Mouse (Mus musculus) hindbrain, embryonic 16.5 days (tissue): ENCODE data around the gene Mcrs1. TPM values are rescaled to one million over a fixed set of nuclear protein-coding genes. Genes with fewer than 3 reads are reported as not detected.

Experiments
- ATAC-seq: fragments of 200-750 bp; cut with Nextera tagmentation; 2 replicates; pipeline ENCODE4 v1.8.0; 2017; ENCODE audit warnings: moderate TSS enrichment, moderate library complexity
- H3K27ac ChIP-seq: fragments of 300-500 bp; sonication (generic); 2 replicates; pipeline ENCODE4 v1.5.1; 2014; ENCODE audit warnings: low read depth, mild to moderate bottlenecking, control low read depth, low read length, moderate library complexity
- H3K27me3 ChIP-seq: fragments of 300-500 bp; sonication (generic); replicated peaks from 2 replicates; pipeline ENCODE4 v1.6.1; 2014; ENCODE audit warnings: low read length; ENCODE audit not compliant: control insufficient read depth, insufficient read depth
- H3K36me3 ChIP-seq: fragments of 300-500 bp; sonication (generic); 2 replicates; pipeline ENCODE4 v1.6.1; 2014; ENCODE audit warnings: mild to moderate bottlenecking, low read length, moderate library complexity, mixed read lengths; ENCODE audit not compliant: control insufficient read depth, insufficient read depth
- H3K4me1 ChIP-seq: fragments of 300-500 bp; sonication (generic); 2 replicates; pipeline ENCODE4 v1.6.1; 2014; ENCODE audit warnings: low read depth, low read length; ENCODE audit not compliant: control insufficient read depth, insufficient read depth
- H3K4me2 ChIP-seq: fragments of 300-500 bp; sonication (generic); 2 replicates; pipeline ENCODE4 v1.6.1; 2014; ENCODE audit warnings: mild to moderate bottlenecking, low read length, control low read depth, moderate library complexity
- H3K4me3 ChIP-seq: fragments of 300-500 bp; sonication (generic); 2 replicates; pipeline ENCODE4 v1.5.1; 2014; ENCODE audit warnings: mild to moderate bottlenecking, low read length, control low read depth, moderate library complexity
- H3K9ac ChIP-seq: fragments of 300-500 bp; sonication (generic); 2 replicates; pipeline ENCODE4 v1.6.1; 2014; ENCODE audit warnings: low read depth, mild to moderate bottlenecking, control low read depth, low read length, moderate library complexity
- H3K9me3 ChIP-seq: fragments of 300-500 bp; sonication (generic); 2 replicates; pipeline ENCODE4 v1.6.1; 2014; ENCODE audit warnings: mild to moderate bottlenecking, low read length, moderate library complexity; ENCODE audit not compliant: control insufficient read depth
- WGBS: fragments of 180-500 bp; shearing (Covaris S2); extraction: QIAGEN DNeasy Blood & Tissue Kit; methylation state at CpG from one replicate; pipeline ENCODE4 v1.1.7; 2014; 5-methylcytosine and 5-hydroxymethylcytosine counted together
- polyA plus RNA-seq: library from polyadenylated mRNA; unstranded; fragments of >200 nt; fragmentation: Nextera tagmentation; extraction: Ambion mirVana; gene quantifications from 2 replicates; pipeline ENCODE4 v1.2.1, GENCODE M21; 2015

Mcrs1 gene
- polyA plus RNA-seq, 1 experiment from 2014 or later, result 204 TPM

DNA sequence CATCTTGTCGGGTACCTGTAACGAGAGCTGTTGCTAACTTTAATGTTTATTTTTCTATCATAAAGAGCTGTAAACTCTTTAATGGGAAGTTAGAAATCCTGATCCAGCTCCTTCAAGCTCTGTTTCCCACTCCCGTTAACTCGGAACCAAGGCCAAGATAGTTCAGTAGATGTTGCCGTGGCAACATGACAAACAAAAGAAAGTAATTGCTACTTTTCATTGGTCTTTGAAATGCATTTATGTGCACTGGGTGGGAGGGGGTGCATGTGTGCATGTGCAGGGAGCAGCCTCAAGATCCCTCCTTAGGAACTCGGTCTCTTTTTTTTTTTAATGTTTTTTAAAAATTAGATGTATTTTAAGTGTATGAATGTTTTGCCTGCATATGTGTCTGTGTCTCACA is 56.7 kb downstream of the Mcrs1 start:
- no peak overlapping the region for H3K4me3 ChIP-seq
- no peaks in the 10 kb centered on the region for H3K4me1 ChIP-seq
- no peaks in the 10 kb centered on the region for H3K9me3 ChIP-seq
- H3K27me3 ChIP-seq, result no peaks in the 10 kb centered on the region
- H3K4me2 ChIP-seq, result no peak overlapping the region
- no peak overlapping the region for H3K9ac ChIP-seq
- H3K27ac ChIP-seq, result no peak overlapping the region
- 41% methylated on average over 6 of the region's 6 CpGs for WGBS
- H3K36me3 ChIP-seq, result peaks cover 8% of the 10 kb centered on the region; the same call in 1 of the 2 replicates
- 0 out of 2 replicates have a peak, but pooled peaks have one; percentile 61 for ATAC-seq

DNA sequence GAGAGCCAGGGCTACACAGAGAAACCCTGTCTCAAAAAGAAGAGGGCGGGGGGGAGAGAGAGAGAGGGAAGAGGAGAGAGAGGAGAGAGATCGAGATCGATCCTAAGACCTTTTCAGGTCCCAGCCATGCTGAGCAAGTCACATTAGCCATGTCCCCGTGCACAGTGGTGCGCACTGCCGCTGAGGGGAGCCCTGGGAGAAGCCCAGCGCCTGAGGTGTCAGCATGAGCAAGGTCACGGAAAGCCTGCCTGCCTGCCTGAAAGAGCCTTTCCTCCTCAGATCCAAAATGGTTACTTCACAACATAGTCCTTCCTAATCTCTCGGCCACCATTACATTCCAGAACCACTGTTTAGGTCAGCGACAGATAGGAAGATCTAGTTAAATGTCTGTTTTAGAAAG is 57.4 kb downstream of the Mcrs1 start:
- Histone ChIP-seq H3K4me2 (no peak overlapping the region), H3K9ac (no peak overlapping the region), H3K4me1 (no peaks in the 10 kb centered on the region), H3K27me3 (no peaks in the 10 kb centered on the region), H3K4me3 (no peak overlapping the region), H3K9me3 (no peaks in the 10 kb centered on the region), H3K27ac (no peak overlapping the region), H3K36me3 (peaks cover 6% of the 10 kb centered on the region; the same call in 1 of the 2 replicates)
- WGBS, result 64% methylated on average over 10 of the region's 10 CpGs
- ATAC-seq, result no peak

Other genes with a start within 250 kb of the Mcrs1 start
- gene Tuba1c, start 222.1 kb downstream of the Mcrs1 start, polyA plus RNA-seq, result 20.8 and 23.3 TPM in 2 replicates
- gene Prph, start 196.8 kb downstream of the Mcrs1 start, polyA plus RNA-seq, result 52.8 and 81.8 TPM in 2 replicates
- gene Troap, start 177.4 kb downstream of the Mcrs1 start, polyA plus RNA-seq, result 5.6 and 8.7 TPM in 2 replicates
- 4.0 and 5.7 TPM in 2 replicates for gene C1ql4, start 164.1 kb downstream of the Mcrs1 start, polyA plus RNA-seq
- gene Dnajc22, start 158.8 kb downstream of the Mcrs1 start, polyA plus RNA-seq, result 0.92 and 1.1 TPM in 2 replicates
- 23.8 and 28.8 TPM in 2 replicates for gene Spats2, start 126.0 kb downstream of the Mcrs1 start, polyA plus RNA-seq
- gene Kcnh3, start 27.1 kb downstream of the Mcrs1 start, polyA plus RNA-seq, result 1.1 TPM in 2 replicates
- 114 and 117 TPM in 2 replicates for gene Prpf40b, start 43.1 kb upstream of the Mcrs1 start, polyA plus RNA-seq
- gene Fam186b, start 43.9 kb upstream of the Mcrs1 start, polyA plus RNA-seq, result 0.85 and 1.2 TPM in 2 replicates
- 7.4 and 9.7 TPM in 2 replicates for gene Fmnl3, start 118.5 kb upstream of the Mcrs1 start, polyA plus RNA-seq
- 346 and 350 TPM in 2 replicates for gene Tmbim6, start 140.9 kb upstream of the Mcrs1 start, polyA plus RNA-seq
- 11.6 and 17.7 TPM in 2 replicates for gene Nckap5l, start 205.8 kb upstream of the Mcrs1 start, polyA plus RNA-seq
- gene Bcdin3d, start 222.8 kb upstream of the Mcrs1 start, polyA plus RNA-seq, result 16.8 and 17.7 TPM in 2 replicates